Mouse (Mus musculus): ENCODE measurements around the gene Unc119b. TPM values are rescaled to one million over a fixed set of nuclear protein-coding genes. Genes with fewer than 3 reads are reported as not detected.
A peak's percentile ranks its signal among the peaks of the same experiment; 100 is the strongest.

Unc119b gene
- polyA plus RNA-seq, 1 experiment from 2014 or later = 10.1 TPM

GRCm38 (mm10) chr5:115142166-115142697, 7.5 kb upstream of the Unc119b start:
- 86% methylated on average over 9 of the region's 9 CpGs for WGBS
- Histone ChIP-seq H3K4me3 (ENCODE audit: low read depth, low read length) (no peak overlapping the region), H3K36me3 (ENCODE audit: control insufficient read depth, insufficient read depth) (peaks cover 31% of the 10 kb centered on the region), H3K9ac (ENCODE audit: low read depth, low read length) (no peak overlapping the region), H3K9me3 (ENCODE audit: control insufficient read depth) (no peaks in the 10 kb centered on the region), H3K4me1 (replicated peaks; ENCODE audit: control insufficient read depth, insufficient read depth, low read length) (no peaks in the 10 kb centered on the region), H3K27me3 (replicated peaks; ENCODE audit: control insufficient read depth, insufficient read depth, low read length) (no peaks in the 10 kb centered on the region), H3K4me2 (replicated peaks; ENCODE audit: low read depth) (no peak overlapping the region), H3K27ac (ENCODE audit: low read depth, low read length) (no peak overlapping the region)
- no peak for TF ChIP-seq CTCF (IDR thresholded peaks at IDR 0.05; ENCODE audit: low read depth)
- no peak for ATAC-seq

GRCm38 (mm10) chr5:115140726-115141125, 6.0 kb upstream of the Unc119b start:
- H3K9me3 ChIP-seq (ENCODE audit: control insufficient read depth) = no peaks in the 10 kb centered on the region
- H3K4me3 ChIP-seq (ENCODE audit: low read depth, low read length) = no peak overlapping the region
- no peak overlapping the region for H3K4me2 ChIP-seq (replicated peaks; ENCODE audit: low read depth)
- no peak for ATAC-seq
- H3K27me3 ChIP-seq (replicated peaks; ENCODE audit: control insufficient read depth, insufficient read depth, low read length) = no peaks in the 10 kb centered on the region
- WGBS = 62% methylated on average over 3 of the region's 3 CpGs
- H3K36me3 ChIP-seq (ENCODE audit: control insufficient read depth, insufficient read depth) = peaks cover 16% of the 10 kb centered on the region; the same call in 1 of the 2 replicates
- no peak for TF ChIP-seq CTCF (IDR thresholded peaks at IDR 0.05; ENCODE audit: low read depth)
- H3K9ac ChIP-seq (ENCODE audit: low read depth, low read length) = no peak overlapping the region
- no peaks in the 10 kb centered on the region for H3K4me1 ChIP-seq (replicated peaks; ENCODE audit: control insufficient read depth, insufficient read depth, low read length)
- no peak overlapping the region for H3K27ac ChIP-seq (ENCODE audit: low read depth, low read length)

GRCm38 (mm10) chr5:115139124-115139523, 4.3 kb upstream of the Unc119b start:
- Histone ChIP-seq H3K9me3 (ENCODE audit: control insufficient read depth) (no peaks in the 10 kb centered on the region), H3K9ac (ENCODE audit: low read depth, low read length) (no peak overlapping the region), H3K27ac (ENCODE audit: low read depth, low read length) (no peak overlapping the region), H3K27me3 (replicated peaks; ENCODE audit: control insufficient read depth, insufficient read depth, low read length) (no peaks in the 10 kb centered on the region), H3K36me3 (ENCODE audit: control insufficient read depth, insufficient read depth) (peaks cover 6% of the 10 kb centered on the region; the same call in 1 of the 2 replicates), H3K4me3 (ENCODE audit: low read depth, low read length) (no peak overlapping the region), H3K4me1 (replicated peaks; ENCODE audit: control insufficient read depth, insufficient read depth, low read length) (no peaks in the 10 kb centered on the region), H3K4me2 (replicated peaks; ENCODE audit: low read depth) (no peak overlapping the region)
- no peak for ATAC-seq
- peak; percentile 16; the same call in 1 of the 2 replicates for TF ChIP-seq CTCF (IDR thresholded peaks at IDR 0.05; ENCODE audit: low read depth)
- WGBS = 62% methylated on average over 4 of the region's 4 CpGs

- WGBS = 55% methylated on average over 6 of the region's 6 CpGs
- Histone ChIP-seq H3K27ac (ENCODE audit: low read depth, low read length) (no peak overlapping the region), H3K4me1 (replicated peaks; ENCODE audit: control insufficient read depth, insufficient read depth, low read length) (no peaks in the 10 kb centered on the region; the same call in 1 of the 2 replicates), H3K9ac (ENCODE audit: low read depth, low read length) (no peak overlapping the region), H3K4me2 (replicated peaks; ENCODE audit: low read depth) (peak overlapping the region; percentile 98), H3K9me3 (ENCODE audit: control insufficient read depth) (no peaks in the 10 kb centered on the region), H3K4me3 (ENCODE audit: low read depth, low read length) (peak overlapping the region; percentile 72), H3K27me3 (replicated peaks; ENCODE audit: control insufficient read depth, insufficient read depth, low read length) (no peaks in the 10 kb centered on the region), H3K36me3 (ENCODE audit: control insufficient read depth, insufficient read depth) (peaks cover 16% of the 10 kb centered on the region)
- no peak for TF ChIP-seq CTCF (IDR thresholded peaks at IDR 0.05; ENCODE audit: low read depth)
- ATAC-seq = no peak
These were observed 1.3 kb downstream of the Unc119b start for GRCm38 (mm10) chr5:115133358-115134066.

GRCm38 (mm10) chr5:115132465-115132864, 2.3 kb downstream of the Unc119b start:
- TF ChIP-seq CTCF (IDR thresholded peaks at IDR 0.05; ENCODE audit: low read depth) = no peak
- Histone ChIP-seq H3K9ac (ENCODE audit: low read depth, low read length) (no peak overlapping the region), H3K27me3 (replicated peaks; ENCODE audit: control insufficient read depth, insufficient read depth, low read length) (no peaks in the 10 kb centered on the region), H3K4me1 (replicated peaks; ENCODE audit: control insufficient read depth, insufficient read depth, low read length) (no peaks in the 10 kb centered on the region; the same call in 1 of the 2 replicates), H3K27ac (ENCODE audit: low read depth, low read length) (no peak overlapping the region), H3K36me3 (ENCODE audit: control insufficient read depth, insufficient read depth) (peaks cover 24% of the 10 kb centered on the region), H3K9me3 (ENCODE audit: control insufficient read depth) (no peaks in the 10 kb centered on the region), H3K4me3 (ENCODE audit: low read depth, low read length) (no peak overlapping the region), H3K4me2 (replicated peaks; ENCODE audit: low read depth) (no peak overlapping the region)
- ATAC-seq = no peak
- WGBS = 92% methylated on average over 8 of the region's 8 CpGs

GRCm38 (mm10) chr5:115129328-115129727, 5.4 kb downstream of the Unc119b start:
- Histone ChIP-seq H3K4me3 (ENCODE audit: low read depth, low read length) (no peak overlapping the region), H3K27ac (ENCODE audit: low read depth, low read length) (no peak overlapping the region), H3K9me3 (ENCODE audit: control insufficient read depth) (no peaks in the 10 kb centered on the region), H3K9ac (ENCODE audit: low read depth, low read length) (no peak overlapping the region), H3K27me3 (replicated peaks; ENCODE audit: control insufficient read depth, insufficient read depth, low read length) (no peaks in the 10 kb centered on the region), H3K4me1 (replicated peaks; ENCODE audit: control insufficient read depth, insufficient read depth, low read length) (no peaks in the 10 kb centered on the region; the same call in 1 of the 2 replicates), H3K4me2 (replicated peaks; ENCODE audit: low read depth) (no peak overlapping the region), H3K36me3 (ENCODE audit: control insufficient read depth, insufficient read depth) (peaks cover 45% of the 10 kb centered on the region)
- 88% methylated on average over 6 of the region's 6 CpGs for WGBS
- peak; percentile 35 for TF ChIP-seq CTCF (IDR thresholded peaks at IDR 0.05; ENCODE audit: low read depth)
- ATAC-seq = no peak
